Mouse (Mus musculus): ENCODE results near the gene Fmod. TPM values are rescaled to one million over a fixed set of nuclear protein-coding genes. Genes with fewer than 3 reads are reported as not detected.

Gene Fmod
- polyA plus RNA-seq (2012; rRNA removed; ENCODE audit: low replicate concordance) = 0.65 and 1.0 TPM in 2 replicates

DNA sequence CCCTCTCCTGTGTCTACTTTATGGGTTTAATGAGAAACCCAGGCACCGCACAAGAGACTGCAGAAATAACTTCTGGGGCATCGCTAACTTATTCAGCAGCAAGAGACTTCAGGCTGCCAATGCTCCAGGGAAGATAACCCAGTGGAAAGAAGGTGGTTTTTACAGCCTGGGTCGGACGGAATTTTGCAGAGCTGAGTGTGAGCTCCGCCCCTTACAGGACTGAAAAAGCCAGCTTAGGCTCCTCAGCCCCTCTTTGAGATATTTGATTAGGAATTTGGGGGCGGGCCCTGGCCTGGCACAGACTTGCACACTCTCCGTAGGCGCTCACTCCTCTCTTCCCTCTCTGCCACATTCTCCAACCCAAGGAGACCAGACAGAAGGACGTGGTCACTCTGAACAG is at the start of gene Fmod:
Gene Fmod (plus strand): TSS at position 83 of the 400 bp plus-strand sequence.

GRCm38 (mm10) chr1:134078802-134079476 is 41.9 kb downstream of the Fmod start, which contains the start of gene Btg2:
Btg2 (minus strand) TSS chr1:134079120.

Other genes starting within 250 kb of the Fmod start
- 2.1 and 7.6 TPM in 2 replicates for gene Atp2b4, start 236.2 kb upstream of the Fmod start, polyA plus RNA-seq (2012; rRNA removed; ENCODE audit: low replicate concordance)
- gene Optc, start 129.3 kb upstream of the Fmod start, polyA plus RNA-seq (2012; rRNA removed; ENCODE audit: low replicate concordance) = 8.4 and 11.7 TPM in 2 replicates
- gene Prelp, start 115.8 kb upstream of the Fmod start, polyA plus RNA-seq (2012; rRNA removed; ENCODE audit: low replicate concordance) = 13.4 and 18.8 TPM in 2 replicates
- 44.9 and 70.6 TPM in 2 replicates for gene Btg2, start 41.9 kb downstream of the Fmod start, polyA plus RNA-seq (2012; rRNA removed; ENCODE audit: low replicate concordance)
- gene Chit1, start 74.0 kb downstream of the Fmod start, polyA plus RNA-seq (2012; rRNA removed; ENCODE audit: low replicate concordance) = 1.0 TPM in 1 of 2 replicates, not detected in the other
- gene Chil1, start 144.9 kb downstream of the Fmod start, polyA plus RNA-seq (2012; rRNA removed; ENCODE audit: low replicate concordance) = 0.18 and 0.32 TPM in 2 replicates
- gene Mybph, start 156.2 kb downstream of the Fmod start, polyA plus RNA-seq (2012; rRNA removed; ENCODE audit: low replicate concordance) = 0.06 TPM in 1 of 2 replicates, not detected in the other
- 0.95 and 1.8 TPM in 2 replicates for gene Adora1, start 198.2 kb downstream of the Fmod start, polyA plus RNA-seq (2012; rRNA removed; ENCODE audit: low replicate concordance)

Data from duodenum, adult 2 months (tissue).